Mouse (Mus musculus): ENCODE measurements around the gene Ugt1a10.
"Not testable (repeated sequence)": the region's sequence is repeated elsewhere in the genome, so short reads cannot be mapped to it uniquely, and the experiment has no call there.

DNA sequence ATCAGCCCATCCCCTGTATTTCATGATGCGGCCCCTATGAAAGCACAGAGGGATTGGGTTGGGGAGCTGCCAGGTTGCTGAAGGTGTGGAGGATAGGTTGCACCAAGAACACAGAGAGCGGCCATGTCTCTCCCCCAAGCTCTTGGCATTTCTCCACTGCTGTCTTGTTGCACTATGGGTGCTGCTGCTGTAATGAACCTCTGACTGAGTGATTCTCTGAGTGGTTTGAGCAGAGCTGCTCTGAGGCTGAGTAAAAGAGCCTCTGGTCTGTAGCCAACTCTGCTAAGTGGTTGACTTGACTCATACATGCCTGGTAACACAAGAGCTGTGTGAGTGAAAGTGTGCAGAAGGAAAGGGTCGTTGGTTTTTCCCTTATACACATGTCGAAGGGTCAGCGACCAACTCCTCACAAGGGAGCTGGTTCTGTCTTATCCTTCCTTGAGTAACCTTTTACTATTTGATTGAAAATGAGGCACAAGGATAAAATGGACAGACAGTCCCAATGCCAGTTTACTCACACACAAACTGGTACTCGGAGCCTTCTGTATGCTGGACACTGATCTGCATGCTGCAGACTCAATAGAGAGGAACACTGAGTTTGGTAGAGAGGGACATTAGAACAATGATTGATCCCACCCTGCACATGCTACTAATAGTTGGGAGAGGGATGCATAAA, 80.2 kb downstream of the Ugt1a10 start:
- not testable (repeated sequence) for TF ChIP-seq CTCF (IDR thresholded peaks at IDR 0.05; ENCODE audit: borderline replicate concordance, extremely low read depth, insufficient read depth, insufficient read length); POLR2A (IDR thresholded peaks at IDR 0.05; ENCODE audit: borderline replicate concordance, extremely low read depth, insufficient read depth, insufficient read length, poor library complexity, severe bottlenecking)

Measured in brain, embryonic 14.5 days (tissue).